Mouse (Mus musculus): ENCODE data around the gene Kirrel. TPM values are rescaled to one million over a fixed set of nuclear protein-coding genes. Genes with fewer than 3 reads are reported as not detected.

The Kirrel gene
- total RNA-seq, 2 experiments from 2014 or later: not detected

DNA sequence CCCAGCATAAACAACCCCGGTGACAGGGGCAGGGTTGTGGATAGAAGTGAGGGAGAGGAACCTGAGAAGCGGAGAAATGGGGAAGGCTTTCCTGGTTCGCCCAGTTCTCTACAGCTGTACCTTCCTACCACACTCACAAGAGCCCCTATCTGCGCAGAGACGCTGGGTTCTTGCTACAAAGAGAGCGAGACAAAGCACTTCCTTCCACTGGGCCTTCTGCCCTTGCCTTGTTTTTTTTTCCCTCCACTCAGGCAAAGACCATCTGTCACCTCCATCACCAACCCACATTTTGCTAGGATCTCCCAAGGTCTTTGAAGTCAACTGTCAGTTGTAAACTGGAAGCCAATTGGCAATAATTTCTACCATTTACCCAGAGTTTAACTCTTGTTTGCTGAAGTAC, 80.8 kb downstream of the Kirrel start:
- no peak for ATAC-seq (replicated peaks; ENCODE audit: low FRiP score, poor library complexity, severe bottlenecking)

- peak; percentile 66 for ATAC-seq (replicated peaks; ENCODE audit: low FRiP score, poor library complexity, severe bottlenecking)
These were observed 84.6 kb downstream of the Kirrel start for GRCm38 (mm10) chr3:87089694-87090565.

GRCm38 (mm10) chr3:87087146-87087545, 87.4 kb downstream of the Kirrel start:
- no peak for ATAC-seq (replicated peaks; ENCODE audit: low FRiP score, poor library complexity, severe bottlenecking)

DNA sequence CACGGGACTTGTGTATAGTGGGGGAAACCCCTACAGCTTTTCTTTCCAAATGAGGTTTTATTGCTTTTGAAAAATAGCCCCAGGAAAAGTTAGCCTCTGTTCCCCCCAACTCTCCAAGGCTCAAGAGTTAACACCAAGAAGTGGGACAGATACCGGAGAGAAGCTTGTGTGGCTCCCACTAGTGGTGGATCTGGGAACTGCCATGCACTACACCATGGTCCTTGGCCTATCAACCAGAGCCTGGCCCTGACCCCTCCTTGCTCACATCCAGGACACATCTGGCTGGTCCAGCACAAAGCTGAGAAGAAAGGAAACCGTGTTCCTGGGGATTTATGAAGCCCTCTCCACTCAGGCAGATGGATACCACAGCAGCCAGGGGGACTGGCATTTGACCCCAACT, 92.3 kb downstream of the Kirrel start:
- no peak for ATAC-seq (replicated peaks; ENCODE audit: low FRiP score, poor library complexity, severe bottlenecking)

GRCm38 (mm10) chr3:87079751-87080150, 94.8 kb downstream of the Kirrel start:
- ATAC-seq (replicated peaks; ENCODE audit: low FRiP score, poor library complexity, severe bottlenecking): no peak

DNA sequence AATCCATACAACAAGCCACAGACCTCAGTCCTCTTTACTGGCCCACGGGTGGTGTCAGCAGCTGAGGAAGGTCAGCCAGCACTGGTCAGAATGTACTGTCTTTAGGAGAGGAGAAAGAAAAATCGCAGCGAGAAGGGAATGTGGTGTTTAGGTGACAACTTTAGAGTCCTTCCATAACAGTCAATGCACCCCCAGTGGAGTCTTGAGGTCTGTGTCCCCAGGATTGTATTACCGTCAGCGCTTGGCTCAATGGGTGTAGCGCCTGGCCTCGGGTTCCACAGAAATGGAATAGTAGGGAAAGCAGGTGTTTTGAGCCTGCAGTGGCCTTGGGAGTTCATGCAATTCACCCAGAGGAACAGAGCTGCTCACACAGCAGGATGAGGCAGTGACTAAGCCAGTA, 95.2 kb downstream of the Kirrel start:
- ATAC-seq (replicated peaks; ENCODE audit: low FRiP score, poor library complexity, severe bottlenecking): no peak

- no peak for ATAC-seq (replicated peaks; ENCODE audit: low FRiP score, poor library complexity, severe bottlenecking)
These were observed 96.9 kb downstream of the Kirrel start for GRCm38 (mm10) chr3:87077681-87078080.

- ATAC-seq (replicated peaks; ENCODE audit: low FRiP score, poor library complexity, severe bottlenecking): no peak
These were observed 97.6 kb downstream of the Kirrel start for GRCm38 (mm10) chr3:87076899-87077298.

GRCm38 (mm10) chr3:87076161-87076560, 98.4 kb downstream of the Kirrel start:
- no peak for ATAC-seq (replicated peaks; ENCODE audit: low FRiP score, poor library complexity, severe bottlenecking)

GRCm38 (mm10) chr3:87072612-87073515, 101.7 kb downstream of the Kirrel start:
- no peak for ATAC-seq (replicated peaks; ENCODE audit: low FRiP score, poor library complexity, severe bottlenecking)

DNA sequence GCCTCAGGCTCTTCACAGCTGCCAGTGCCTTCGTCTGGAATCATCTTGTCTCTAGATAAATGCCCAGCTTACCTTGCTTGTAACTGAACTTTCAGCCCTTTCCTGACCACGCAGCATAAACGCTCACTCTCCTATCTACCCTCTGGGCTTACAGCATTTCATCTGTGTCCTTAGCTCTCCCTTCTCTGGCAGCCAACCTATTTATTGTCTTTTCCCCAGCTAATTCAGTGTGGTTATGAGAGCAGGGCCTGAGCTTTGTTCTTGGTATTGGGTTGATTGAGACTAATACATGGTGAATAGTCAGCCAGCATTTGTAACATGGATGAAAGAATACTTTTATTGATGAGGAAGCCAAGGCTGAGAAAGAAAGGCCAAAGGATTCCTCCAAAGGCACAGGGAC, 102.4 kb downstream of the Kirrel start:
- ATAC-seq (replicated peaks; ENCODE audit: low FRiP score, poor library complexity, severe bottlenecking): no peak

DNA sequence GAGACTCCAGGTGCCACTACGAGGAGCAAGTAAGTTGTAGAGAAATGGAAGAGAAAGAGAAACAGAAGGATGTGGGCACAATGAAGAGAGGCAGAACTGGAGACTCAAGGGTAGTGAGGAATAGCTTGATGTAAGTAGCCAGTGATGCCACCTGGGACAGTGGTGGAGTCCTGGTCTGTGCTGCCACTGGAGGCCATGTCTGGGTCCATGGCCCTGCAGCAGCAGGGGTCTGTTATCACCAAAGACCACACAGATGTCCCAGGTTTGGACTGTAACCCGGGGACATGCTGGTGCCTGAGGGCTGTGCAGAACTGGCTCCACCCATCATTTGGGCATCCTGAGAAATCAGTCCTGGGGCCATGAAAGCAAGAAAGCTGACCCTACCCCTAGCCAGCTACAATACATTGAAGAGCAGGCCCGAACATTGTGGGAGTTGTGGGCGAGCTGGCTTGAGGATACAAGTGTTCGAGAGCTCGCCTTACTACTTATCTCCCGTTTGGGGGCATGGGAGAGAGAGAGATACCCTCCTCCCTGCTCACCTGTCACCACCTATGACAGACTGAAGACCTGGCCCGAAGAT, 107.1 kb downstream of the Kirrel start:
- ATAC-seq (replicated peaks; ENCODE audit: low FRiP score, poor library complexity, severe bottlenecking): no peak

DNA sequence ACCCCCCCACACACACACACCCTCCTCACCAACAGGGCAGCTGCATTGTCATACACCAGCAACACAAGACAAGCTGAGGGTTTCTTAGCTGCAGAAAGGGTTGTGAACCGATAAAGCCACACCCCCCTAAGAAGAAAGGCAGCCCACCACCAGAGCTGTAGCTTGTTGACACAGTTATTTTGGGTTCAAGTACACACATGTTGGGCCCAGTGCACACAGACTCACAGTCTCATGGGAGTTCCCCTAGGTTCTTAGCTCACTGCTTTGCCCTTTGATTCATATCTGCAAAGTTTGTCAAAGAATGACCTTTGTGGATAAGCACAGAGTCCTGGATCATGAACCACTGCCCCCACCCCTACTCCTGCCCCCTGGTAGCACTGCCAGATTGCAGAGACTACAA, 120.6 kb downstream of the Kirrel start:
- no peak for ATAC-seq (replicated peaks; ENCODE audit: low FRiP score, poor library complexity, severe bottlenecking)

GRCm38 (mm10) chr3:87047801-87048200, 126.7 kb downstream of the Kirrel start:
- ATAC-seq (replicated peaks; ENCODE audit: low FRiP score, poor library complexity, severe bottlenecking): no peak

DNA sequence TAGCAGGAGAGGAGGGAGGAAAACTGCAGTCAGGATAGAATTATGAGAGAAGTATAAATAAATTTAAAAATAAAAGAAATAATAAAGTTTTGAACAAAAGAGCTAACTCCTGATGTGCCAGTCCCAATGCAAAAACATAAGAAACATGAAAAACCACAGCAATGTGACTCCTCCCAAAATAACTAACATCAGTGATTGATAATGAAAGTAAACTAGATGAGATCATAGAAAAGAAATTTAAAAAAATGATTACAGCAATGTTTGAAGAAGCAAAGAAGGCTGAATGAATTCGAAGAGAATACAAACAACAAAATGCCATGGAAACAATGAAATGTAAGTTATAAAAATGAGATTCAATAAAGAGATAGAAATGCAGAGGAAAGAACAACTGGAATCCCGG, 132.8 kb downstream of the Kirrel start:
- ATAC-seq (replicated peaks; ENCODE audit: low FRiP score, poor library complexity, severe bottlenecking): no peak

DNA sequence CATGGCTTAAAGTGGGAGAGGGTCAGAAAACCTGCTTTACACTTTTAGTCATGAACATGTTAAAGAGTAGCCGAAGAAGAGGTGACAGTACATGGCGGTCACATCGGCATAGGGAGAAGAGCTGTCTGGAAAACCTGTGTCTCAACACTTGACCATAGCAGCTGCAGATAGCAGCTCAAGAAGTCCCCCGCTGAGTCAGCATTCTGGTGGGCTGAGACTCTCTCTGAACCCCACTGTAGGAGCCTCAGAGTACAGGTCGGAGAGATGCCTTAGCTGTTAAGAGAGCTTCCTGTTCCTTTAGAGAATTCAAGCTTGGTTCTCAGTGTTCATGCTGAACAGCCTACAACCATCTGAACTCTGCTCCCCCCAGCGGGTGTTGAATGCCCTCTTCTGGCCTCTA, 136.0 kb downstream of the Kirrel start:
- ATAC-seq (replicated peaks; ENCODE audit: low FRiP score, poor library complexity, severe bottlenecking): no peak

- no peak for ATAC-seq (replicated peaks; ENCODE audit: low FRiP score, poor library complexity, severe bottlenecking)
These were observed 140.5 kb downstream of the Kirrel start for GRCm38 (mm10) chr3:87034061-87034460.

DNA sequence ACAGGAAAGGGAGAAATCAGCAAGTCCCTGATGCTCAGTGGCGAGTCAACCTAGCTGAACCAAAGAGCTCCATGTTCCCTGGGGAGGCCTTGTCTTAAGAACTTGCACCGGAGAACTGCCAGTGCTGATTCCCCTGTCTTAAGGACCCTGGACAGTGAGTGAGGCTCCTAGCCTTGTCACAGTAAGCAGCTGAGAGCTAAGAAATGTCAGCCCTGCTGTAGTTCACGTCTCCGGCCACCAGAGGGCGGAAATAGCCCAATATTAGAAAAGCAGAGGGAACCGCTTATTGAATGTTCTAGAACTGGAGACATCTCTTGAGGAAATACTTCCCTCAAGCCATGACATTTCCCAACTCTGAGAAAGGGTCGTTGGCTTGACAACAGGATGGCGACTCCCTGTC, 141.2 kb downstream of the Kirrel start:
- ATAC-seq (replicated peaks; ENCODE audit: low FRiP score, poor library complexity, severe bottlenecking): peak; percentile 58

DNA sequence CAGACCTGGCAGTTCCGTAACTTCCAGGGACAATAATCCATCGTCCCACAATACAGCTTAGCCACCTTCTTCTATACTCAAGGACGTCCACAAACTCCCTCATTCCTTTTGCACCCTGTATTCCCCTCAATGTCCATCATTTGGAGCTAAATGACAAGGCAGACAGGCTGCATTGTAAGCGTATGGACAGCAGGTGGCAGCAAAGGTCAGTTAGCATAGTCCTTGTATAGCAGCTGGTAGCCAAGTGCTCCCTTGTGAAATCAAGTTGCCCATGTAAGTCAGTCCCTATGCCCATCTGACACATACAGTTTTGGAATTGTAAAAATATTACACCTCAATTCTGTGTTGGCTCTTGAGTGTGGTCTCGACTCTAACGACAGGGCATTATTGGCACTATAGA, 143.7 kb downstream of the Kirrel start:
- ATAC-seq (replicated peaks; ENCODE audit: low FRiP score, poor library complexity, severe bottlenecking): 0 out of 2 replicates have a peak, but pooled peaks have one; percentile 64

Measured in erythroid progenitor cell, adult 5-6 weeks (primary cell).